In genomic region chr6:24106157-24106556, GRCm38 (mm10) we compare ENCODE assay signal across 12 mouse cellular contexts.
DNase-seq lines count a peak whose midpoint lies in the region; ATAC-seq and TF ChIP-seq lines count a peak whose summit lies in the region.
"Had no signal": no experiment of that assay in that cellular context is flagged by ENCODE, and none has a peak within 500 bp of the region (broad histone marks: within the 10 kb centered on the region; RNA-seq: fewer than 3 reads in every experiment).

No protein-coding gene starts in this region.

- H3K27ac ChIP-seq in forebrain, embryonic 11.5 days (ENCODE audit: low read depth, low read length), result no peak overlapping the region
- H3K27ac ChIP-seq in forebrain, postnatal 0 days (ENCODE audit: low read depth, low read length), result no peak overlapping the region
- no peak overlapping the region for H3K27ac ChIP-seq in forebrain, embryonic 15.5 days (replicated peaks)
- no peak overlapping the region for H3K27ac ChIP-seq in midbrain, embryonic 13.5 days
- H3K27ac ChIP-seq: embryonic facial prominence, embryonic 13.5 days; gastrocnemius, adult 2 months; liver, embryonic 14.5 days had no signal

- no peaks in the 10 kb centered on the region; the same call in 1 of the 2 replicates for H3K4me1 ChIP-seq in forebrain, embryonic 11.5 days (replicated peaks; ENCODE audit: control insufficient read depth, insufficient read depth, low read length)
- no peaks in the 10 kb centered on the region for H3K4me1 ChIP-seq in forebrain, postnatal 0 days (ENCODE audit: insufficient read depth)
- H3K4me1 ChIP-seq in forebrain, embryonic 15.5 days, result peaks cover 5% of the 10 kb centered on the region
- peaks cover 7% of the 10 kb centered on the region; the same call in 1 of the 2 replicates for H3K4me1 ChIP-seq in midbrain, embryonic 13.5 days (replicated peaks)
- H3K4me1 ChIP-seq: embryonic facial prominence, embryonic 13.5 days had no signal

- 37% methylated on average over 3 of the region's 3 CpGs for WGBS in forebrain, embryonic 11.5 days
- WGBS in forebrain, postnatal 0 days, result 13% methylated on average over 3 of the region's 3 CpGs
- WGBS in forebrain, embryonic 15.5 days, result 16% methylated on average over 3 of the region's 3 CpGs
- WGBS in midbrain, embryonic 13.5 days, result 30% methylated on average over 3 of the region's 3 CpGs

- H3K36me3 ChIP-seq in forebrain, embryonic 11.5 days (ENCODE audit: control insufficient read depth, insufficient read depth, low read length), result no peaks in the 10 kb centered on the region
- no peaks in the 10 kb centered on the region for H3K36me3 ChIP-seq in forebrain, postnatal 0 days (ENCODE audit: insufficient read depth)
- no peaks in the 10 kb centered on the region for H3K36me3 ChIP-seq in forebrain, embryonic 15.5 days
- H3K36me3 ChIP-seq in midbrain, embryonic 13.5 days, result no peaks in the 10 kb centered on the region
- H3K36me3 ChIP-seq: embryonic facial prominence, embryonic 13.5 days had no signal

- TF ChIP-seq CTCF in forebrain, postnatal 0 days (IDR thresholded peaks at IDR 0.05; ENCODE audit: low read depth), result no peak

- DNase-seq in forebrain, embryonic 11.5 days (ENCODE audit: low spot score), result no peak
- no peak for DNase-seq in forebrain, postnatal 0 days
- DNase-seq in cerebellum, adult 11-12 months, result peak; percentile 95
- DNase-seq in adrenal gland, postnatal 36 days, result no peak
- no peak for DNase-seq in spleen, postnatal 36 days (ENCODE audit: low spot score in 2 of 2)
- no peak for DNase-seq in ovary, postnatal 14 days (ENCODE audit: low spot score)
- DNase-seq: gastrocnemius, adult 2 months; kidney, adult 18-20 months had no signal

- no peaks in the 10 kb centered on the region for H3K27me3 ChIP-seq in forebrain, embryonic 11.5 days (ENCODE audit: control insufficient read depth, insufficient read depth, low read length)
- no peaks in the 10 kb centered on the region for H3K27me3 ChIP-seq in forebrain, postnatal 0 days (ENCODE audit: insufficient read depth, low read length)
- H3K27me3 ChIP-seq in forebrain, embryonic 15.5 days, result no peaks in the 10 kb centered on the region
- no peaks in the 10 kb centered on the region for H3K27me3 ChIP-seq in midbrain, embryonic 13.5 days
- H3K27me3 ChIP-seq: embryonic facial prominence, embryonic 13.5 days had no signal

- no peaks in the 10 kb centered on the region for H3K9me3 ChIP-seq in forebrain, embryonic 11.5 days (ENCODE audit: control insufficient read depth, low read length)
- no peaks in the 10 kb centered on the region for H3K9me3 ChIP-seq in forebrain, postnatal 0 days (ENCODE audit: low read length)
- H3K9me3 ChIP-seq in forebrain, embryonic 15.5 days, result no peaks in the 10 kb centered on the region
- no peaks in the 10 kb centered on the region for H3K9me3 ChIP-seq in midbrain, embryonic 13.5 days

- peak; percentile 43 for ATAC-seq in forebrain, embryonic 11.5 days (replicated peaks; ENCODE audit: low FRiP score)
- ATAC-seq in forebrain, postnatal 0 days, result no peak
- ATAC-seq in forebrain, embryonic 15.5 days (replicated peaks), result peak; percentile 53; the same call in 1 of the 2 replicates
- peak; percentile 69 for ATAC-seq in midbrain, embryonic 13.5 days

- H3K4me3 ChIP-seq in forebrain, embryonic 11.5 days (ENCODE audit: low read depth, low read length), result no peak overlapping the region
- no peak overlapping the region for H3K4me3 ChIP-seq in forebrain, postnatal 0 days (ENCODE audit: low read depth, low read length)
- H3K4me3 ChIP-seq in forebrain, embryonic 15.5 days, result no peak overlapping the region
- H3K4me3 ChIP-seq in midbrain, embryonic 13.5 days (replicated peaks), result no peak overlapping the region
- H3K4me3 ChIP-seq: embryonic facial prominence, embryonic 13.5 days; gastrocnemius, adult 2 months had no signal

- no peak overlapping the region for H3K4me2 ChIP-seq in forebrain, embryonic 11.5 days (ENCODE audit: low read depth, low read length, severe bottlenecking)
- H3K4me2 ChIP-seq in forebrain, postnatal 0 days (ENCODE audit: low read depth), result no peak overlapping the region
- no peak overlapping the region for H3K4me2 ChIP-seq in forebrain, embryonic 15.5 days (replicated peaks)
- no peak overlapping the region for H3K4me2 ChIP-seq in midbrain, embryonic 13.5 days (replicated peaks)
- H3K4me2 ChIP-seq: embryonic facial prominence, embryonic 13.5 days had no signal

- no peak overlapping the region for H3K9ac ChIP-seq in forebrain, embryonic 11.5 days (ENCODE audit: low read length)
- no peak overlapping the region for H3K9ac ChIP-seq in forebrain, postnatal 0 days
- H3K9ac ChIP-seq in forebrain, embryonic 15.5 days (replicated peaks), result no peak overlapping the region
- no peak overlapping the region for H3K9ac ChIP-seq in midbrain, embryonic 13.5 days (replicated peaks)
- H3K9ac ChIP-seq: embryonic facial prominence, embryonic 13.5 days; liver, embryonic 14.5 days had no signal
